15 mouse cellular contexts compared by ENCODE assay signal in the genomic region with DNA sequence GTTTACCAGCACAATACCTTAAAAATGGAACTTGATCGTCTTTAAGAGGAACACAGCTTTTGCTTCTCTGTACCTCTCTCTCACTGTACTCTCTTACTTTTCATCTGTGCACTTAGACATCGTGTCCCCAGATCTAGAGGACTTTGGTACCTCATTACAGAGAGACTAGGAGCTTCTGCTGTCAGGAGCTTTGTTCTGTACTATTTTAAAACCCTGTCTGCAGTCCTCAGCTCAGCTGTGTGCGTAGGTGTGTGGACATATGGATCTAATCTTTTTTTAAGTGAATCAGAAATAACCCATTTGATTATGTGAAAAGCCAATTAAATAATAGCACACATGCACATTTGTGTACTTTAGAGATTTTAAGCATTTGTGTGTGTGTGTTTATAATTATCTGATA.
DNase-seq lines count a peak whose midpoint lies in the region; TF ChIP-seq lines count a peak whose summit lies in the region.
"Had no signal": no experiment of that assay in that cellular context is flagged by ENCODE, and none has a peak within 500 bp of the region (broad histone marks: within the 10 kb centered on the region; RNA-seq: fewer than 3 reads in every experiment).

No protein-coding gene starts in this region.

- H3K27ac ChIP-seq in left cerebral cortex, adult 2 months: peak overlapping the region; percentile 80
- H3K27ac ChIP-seq: hindbrain, embryonic 10.5 days; liver, embryonic 13.5 days had no signal

- TF ChIP-seq CTCF in left cerebral cortex, adult 2 months (IDR thresholded peaks at IDR 0.05): no peak

- intact Hi-C loops in left cerebral cortex, adult 2 months (cut with DNase I): loop anchor here (5.0 kb wide), 2 partner anchors 36 to 64 kb away; no protein-coding TSS in a partner anchor

- peak; percentile 77 for DNase-seq in layer of hippocampus, adult 11-12 months (ENCODE audit: low spot score)
- no peak for DNase-seq in layer of hippocampus, postnatal 10 days (ENCODE audit: low spot score in 2 of 2)
- peak; percentile 59 to 91 for DNase-seq in layer of hippocampus, adult 18-20 months (ENCODE audit: low spot score in 2 of 2)
- DNase-seq in left cerebral cortex, adult 2 months (ENCODE audit: extremely low spot score in 1 of 2, low spot score in 2 of 2): peak; percentile 27 to 30
- DNase-seq in right cerebral cortex, postnatal 25 days: peak; percentile 25
- DNase-seq in ovary, postnatal 10 days (ENCODE audit: low spot score): no peak
- no peak for DNase-seq in adrenal gland, postnatal 14 days
- DNase-seq in liver: no peak
- DNase-seq: cerebellum, adult 9-10 months; gastrocnemius, postnatal 25 days; kidney, adult 9 months; liver, embryonic 13.5 days; thymus, adult 2 months had no signal

- H3K4me3 ChIP-seq in left cerebral cortex, adult 2 months: no peak overlapping the region
- H3K4me3 ChIP-seq: heart, embryonic 12.5 days; hindbrain, embryonic 10.5 days; liver, embryonic 13.5 days had no signal

Comparison
In these comparisons a context has a peak if more than half of its experiments do, and no peak if none do; other contexts are left out.
1. DNase-seq: peak in layer of hippocampus, adult 11-12 months (single experiment), layer of hippocampus, adult 18-20 months (2 of 2), left cerebral cortex, adult 2 months (2 of 2) and right cerebral cortex, postnatal 25 days (single experiment); none in layer of hippocampus, postnatal 10 days (0 of 2), ovary, postnatal 10 days (single experiment), adrenal gland, postnatal 14 days (single experiment) and liver (single experiment).